Mouse (Mus musculus) CH12.LX (cell line): ENCODE results near the gene Kmt2a.
A peak's percentile ranks its signal among the peaks of the same experiment; 100 is the strongest.
"Not testable (repeated sequence)": the region's sequence is repeated elsewhere in the genome, so short reads cannot be mapped to it uniquely, and the experiment has no call there.

Experiments used
- CTCF ChIP-seq, 2 experiments: IDR thresholded peaks in 1 of 2; conservative IDR thresholded peaks in 1 of 2; 2 replicates each; pipeline ENCODE4 v1.5.1; 2011 to 2012; ENCODE audit warnings: low read depth in 2 of 2, low read length in 2 of 2, improper control_type of control experiment in 1 of 2, inconsistent platforms in 1 of 2, mild to moderate bottlenecking in 1 of 2, moderate library complexity in 1 of 2
- HCFC1 ChIP-seq: IDR thresholded peaks from 2 replicates; pipeline ENCODE4 v1.6.1; 2012; ENCODE audit warnings: low read depth, mild to moderate bottlenecking, inconsistent platforms, low read length, improper control_type of control experiment
- MAFK ChIP-seq: IDR thresholded peaks from 2 replicates; pipeline ENCODE4 v1.6.1; 2011; ENCODE audit warnings: low read length, improper control_type of control experiment; ENCODE audit not compliant: insufficient replicate concordance
- MAX ChIP-seq: IDR thresholded peaks from 2 replicates; pipeline ENCODE4 v1.6.1; 2011; ENCODE audit warnings: low read length, improper control_type of control experiment
- MEF2A ChIP-seq: IDR thresholded peaks from 2 replicates; pipeline ENCODE4 v1.6.1; 2014; ENCODE audit warnings: low read depth, mild to moderate bottlenecking, inconsistent platforms, low read length, improper control_type of control experiment, borderline replicate concordance
- NELFE ChIP-seq: IDR thresholded peaks from 2 replicates; pipeline ENCODE4 v1.6.1; 2011; ENCODE audit warnings: low read depth, low read length, improper control_type of control experiment
- POLR2A ChIP-seq: IDR thresholded peaks from 2 replicates; pipeline ENCODE4 v1.6.1; 2011; ENCODE audit warnings: low read depth, mild to moderate bottlenecking, improper control_type of control experiment, low read length
- RCOR1 ChIP-seq: conservative IDR thresholded peaks from 2 replicates; pipeline ENCODE4 v1.6.1; 2012; ENCODE audit warnings: low read depth, mild to moderate bottlenecking, inconsistent platforms, low read length, improper control_type of control experiment
- TBP ChIP-seq: conservative IDR thresholded peaks from 2 replicates; pipeline ENCODE4 v1.6.1; 2011; ENCODE audit warnings: low read depth, low read length, improper control_type of control experiment
- USF1 ChIP-seq: IDR thresholded peaks from 2 replicates; pipeline ENCODE4 v1.6.1; 2014; ENCODE audit warnings: low read depth, mild to moderate bottlenecking, inconsistent platforms, low read length, improper control_type of control experiment
- ZNF384 ChIP-seq: IDR thresholded peaks from 2 replicates; pipeline ENCODE4 v1.6.1; 2012; ENCODE audit warnings: low read depth, low read length, improper control_type of control experiment, inconsistent platforms

- TF ChIP-seq CTCF (conservative IDR thresholded peaks at IDR 0.05 in 1 of 2, IDR thresholded peaks at IDR 0.05 in 1 of 2; ENCODE audit: low read depth in 2 of 2, low read length in 2 of 2) (peak in 1 of 2 experiments; percentile 15; a peak in 1 of 4 replicates), ZNF384 (peak; percentile 4; the same call in 1 of the 2 replicates), TBP (0 out of 2 replicates have a peak, but pooled peaks have one; percentile 39)
- TF ChIP-seq MAFK, MEF2A, NELFE, USF1, POLR2A, HCFC1, MAX, RCOR1: not testable (repeated sequence)
Observed at GRCm38 (mm10) chr9:44768029-44768394, 113.1 kb downstream of the Kmt2a start.
